Mouse (Mus musculus) liver, embryonic 14 days (tissue): ENCODE data around the gene Ldlr. TPM values are rescaled to one million over a fixed set of nuclear protein-coding genes. Genes with fewer than 3 reads are reported as not detected.

ENCODE experiments used
- polyA plus RNA-seq: library from polyadenylated mRNA; depleted of rRNA; stranded (reverse); fragments of >200 nt; gene quantifications from 2 replicates; pipeline ENCODE4 v1.2.3, GENCODE M21; 2012; rRNA removed

Gene Ldlr
- 12.1 and 12.7 TPM in 2 replicates for polyA plus RNA-seq

DNA sequence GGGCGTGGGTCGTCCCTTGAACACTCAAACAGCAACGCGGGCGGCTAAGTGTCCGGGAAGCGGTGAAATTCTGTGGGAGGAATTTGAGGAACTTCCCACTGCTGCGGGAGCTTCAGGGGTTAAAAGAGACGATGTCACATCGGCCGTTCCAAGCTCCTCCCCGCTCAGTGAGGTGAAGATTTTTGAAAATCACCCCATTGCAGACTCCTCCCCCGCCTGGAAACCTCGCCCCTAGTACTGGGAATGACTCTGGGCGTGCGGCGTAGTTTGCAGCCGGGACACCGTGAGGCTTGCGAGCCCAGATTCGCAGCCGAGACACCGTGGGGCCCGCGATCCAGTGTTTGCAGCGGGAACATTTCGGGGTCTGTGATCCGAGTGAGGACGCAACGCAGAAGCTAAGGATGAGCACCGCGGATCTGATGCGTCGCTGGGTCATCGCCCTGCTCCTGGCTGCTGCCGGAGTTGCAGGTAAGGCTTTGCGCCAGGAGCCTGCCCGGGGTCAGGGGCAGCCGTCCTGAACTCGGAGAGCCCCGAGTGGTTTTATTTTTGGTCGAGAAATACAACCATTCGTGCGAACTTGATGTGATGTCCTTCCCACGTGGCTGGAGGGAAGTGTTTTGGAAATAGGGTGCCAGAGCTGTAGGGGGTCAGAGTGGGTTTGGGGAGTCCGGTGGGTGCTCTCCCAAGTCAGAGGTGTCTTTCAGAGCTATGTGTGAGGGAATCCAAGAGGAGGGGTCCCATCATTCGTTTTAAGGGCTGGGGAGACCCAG lies at the start of gene Ldlr:
TSS of gene Ldlr (plus strand) at position 107 of the 770 bp plus-strand sequence.

DNA sequence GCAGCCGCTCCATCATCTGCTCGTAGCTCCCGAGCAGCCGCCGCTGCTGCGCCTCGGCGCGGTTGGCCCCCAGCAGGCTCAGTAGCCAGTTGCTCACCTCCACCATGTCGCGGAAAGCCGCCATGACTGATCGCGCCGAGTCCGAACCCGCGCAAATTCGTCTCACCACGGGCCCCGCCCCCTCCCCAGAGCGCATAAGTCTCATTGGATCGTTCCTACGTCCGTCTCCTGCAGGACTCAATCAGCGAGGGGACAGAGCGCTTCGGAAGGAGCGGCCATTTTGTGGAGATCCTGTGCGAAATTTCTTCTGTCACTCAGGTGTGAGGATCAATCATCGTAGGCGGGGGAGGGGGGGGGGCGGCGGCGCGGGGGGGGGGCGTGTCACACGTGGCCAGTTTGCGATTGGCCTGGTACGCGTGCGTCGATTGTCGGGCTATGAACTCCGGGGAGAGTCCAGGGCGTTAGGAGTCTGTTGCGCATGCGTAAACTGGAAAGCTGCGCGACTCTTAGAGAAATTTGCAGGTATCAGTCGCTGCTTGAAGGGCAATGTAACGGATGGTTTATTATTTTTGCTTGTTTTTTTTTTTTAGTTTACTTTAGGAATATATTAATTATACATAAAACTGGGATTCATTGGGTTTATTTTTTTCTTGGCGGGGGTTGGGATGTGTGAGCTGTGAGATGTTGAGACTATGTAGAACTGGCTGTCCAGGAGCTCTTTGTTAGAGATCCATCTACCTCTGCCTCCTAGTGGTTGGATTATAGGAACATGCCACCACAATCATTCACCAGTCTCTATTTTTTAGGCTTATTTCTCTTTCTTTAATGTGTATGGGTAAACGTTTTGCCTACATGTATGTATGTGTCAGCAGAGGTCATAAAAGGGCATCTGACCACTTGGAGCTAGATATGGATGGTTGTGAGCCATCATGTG lies 37.1 kb downstream of the Ldlr start, which contains the start of gene Spc24:
TSS of gene Spc24 (minus strand) at position 149 of the 934 bp plus-strand sequence.

DNA sequence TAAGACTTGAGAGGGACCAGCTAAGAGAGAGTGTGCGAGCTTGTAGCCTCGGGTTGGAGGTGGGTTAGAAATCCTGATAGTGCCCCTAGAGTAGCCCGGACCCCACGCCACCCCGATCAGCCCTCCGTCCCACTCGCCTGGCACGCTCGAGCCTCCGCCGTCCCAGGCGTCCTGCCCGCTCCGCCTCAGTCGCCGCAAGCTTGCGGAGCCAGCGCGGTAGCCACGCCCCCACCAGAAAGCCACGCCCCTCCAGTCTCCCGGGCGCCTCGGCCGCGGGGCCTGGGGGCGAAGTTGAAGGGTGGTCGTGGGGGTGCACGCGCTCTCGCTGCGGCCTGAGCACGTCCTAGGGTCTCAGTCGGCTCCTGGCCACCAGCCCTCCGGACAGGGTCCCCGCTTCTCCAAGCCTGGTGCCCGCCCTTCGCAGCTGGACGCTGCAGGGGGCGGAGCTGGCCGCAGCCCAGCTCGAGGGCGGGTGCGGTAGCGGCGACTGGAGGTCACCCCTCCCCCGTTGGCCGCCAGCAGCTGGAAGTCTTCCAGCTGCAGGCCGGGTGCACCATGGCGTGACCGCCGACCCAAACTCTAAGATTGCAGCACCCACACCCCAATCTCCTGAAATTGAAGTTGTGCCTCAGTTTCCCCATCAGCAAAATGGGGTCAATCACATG lies 75.2 kb downstream of the Ldlr start, which contains the start of gene Kank2:
TSS of gene Kank2 (minus strand) at position 400 of the 665 bp plus-strand sequence.

Other genes starting within 250 kb of the Ldlr start
- 16.4 and 18.0 TPM in 2 replicates for gene Tmed1, start 213.2 kb upstream of the Ldlr start, polyA plus RNA-seq
- gene AB124611, start 197.3 kb upstream of the Ldlr start, polyA plus RNA-seq: 4.9 and 6.6 TPM in 2 replicates
- gene Carm1, start 176.6 kb upstream of the Ldlr start, polyA plus RNA-seq: 21.7 and 26.8 TPM in 2 replicates
- 14.2 and 15.9 TPM in 2 replicates for gene Timm29, start 130.8 kb upstream of the Ldlr start, polyA plus RNA-seq
- 5.7 and 6.0 TPM in 2 replicates for gene Yipf2, start 130.7 kb upstream of the Ldlr start, polyA plus RNA-seq
- gene Smarca4, start 107.3 kb upstream of the Ldlr start, polyA plus RNA-seq: 20.2 and 21.2 TPM in 2 replicates
- 52.4 and 58.5 TPM in 2 replicates for gene Spc24, start 36.8 kb downstream of the Ldlr start, polyA plus RNA-seq
- gene Kank2, start 75.3 kb downstream of the Ldlr start, polyA plus RNA-seq: 3.9 and 4.1 TPM in 2 replicates
- 17.9 and 18.5 TPM in 2 replicates for gene Angptl8, start 112.0 kb downstream of the Ldlr start, polyA plus RNA-seq
- gene Dock6, start 129.2 kb downstream of the Ldlr start, polyA plus RNA-seq: 9.2 and 9.4 TPM in 2 replicates
- gene Rab3d, start 194.7 kb downstream of the Ldlr start, polyA plus RNA-seq: 5.2 and 5.5 TPM in 2 replicates
- gene Ccdc159, start 204.0 kb downstream of the Ldlr start, polyA plus RNA-seq: 1.1 and 1.3 TPM in 2 replicates
- 31.9 and 38.6 TPM in 2 replicates for gene Tmem205, start 204.1 kb downstream of the Ldlr start, polyA plus RNA-seq
- 2.4 and 2.6 TPM in 2 replicates for gene Plppr2, start 213.6 kb downstream of the Ldlr start, polyA plus RNA-seq
- 1.2 and 1.4 TPM in 2 replicates for gene Swsap1, start 232.3 kb downstream of the Ldlr start, polyA plus RNA-seq
- 117 and 141 TPM in 2 replicates for gene Epor, start 240.0 kb downstream of the Ldlr start, polyA plus RNA-seq